Mouse (Mus musculus) heart, postnatal 0 days (tissue): Measurements from ENCODE around the gene Ccdc30.

Experiments used
- CTCF ChIP-seq: IDR thresholded peaks from 2 replicates; pipeline ENCODE4 v1.5.1; 2016; ENCODE audit warnings: antibody characterized with exemption, control low read depth, low read depth
- EP300 ChIP-seq: IDR thresholded peaks from 2 replicates; pipeline ENCODE4 v1.6.1; 2016; ENCODE audit warnings: antibody characterized with exemption, low read depth

- TF ChIP-seq CTCF: no peak
- no peak for TF ChIP-seq EP300
Measured at GRCm38 (mm10) chr4:119300761-119301160, 114.6 kb downstream of the Ccdc30 start.
